Mouse (Mus musculus): Measurements from ENCODE around the gene Cideb. TPM values are rescaled to one million over a fixed set of nuclear protein-coding genes. Genes with fewer than 3 reads are reported as not detected.
A peak's percentile ranks its signal among the peaks of the same experiment; 100 is the strongest.

The Cideb gene
- polyA plus RNA-seq, 1 experiment from 2014 or later = not detected

DNA sequence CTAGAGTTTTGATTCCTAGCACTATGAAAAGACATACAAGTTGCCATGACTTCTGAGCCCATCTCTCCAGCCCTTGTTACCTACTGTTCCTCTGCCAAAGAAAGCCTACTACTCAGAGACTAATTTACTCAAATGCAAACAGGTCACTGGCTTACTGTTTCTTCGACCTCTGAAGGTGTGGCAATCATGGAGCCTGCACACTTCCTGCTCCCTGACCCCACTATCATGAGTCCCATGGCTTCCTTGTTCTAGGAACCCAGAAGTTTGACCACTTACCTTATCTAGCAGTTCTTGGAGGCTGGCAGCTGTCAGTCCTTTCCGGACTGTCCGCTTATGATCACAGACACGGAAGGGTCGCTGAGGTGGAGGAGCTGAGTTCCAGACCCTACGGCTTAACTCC is 692 bp downstream of the Cideb start:
- no peak for ATAC-seq (ENCODE audit: low FRiP score)
- no peak overlapping the region for H3K4me2 ChIP-seq (replicated peaks)
- WGBS = 87% methylated on average over 6 of the region's 6 CpGs
- peaks cover 45% of the 10 kb centered on the region for H3K36me3 ChIP-seq (replicated peaks; ENCODE audit: control insufficient read depth, insufficient read depth)
- no peak overlapping the region for H3K27ac ChIP-seq
- DNase-seq (ENCODE audit: low spot score) = no peak
- no peak overlapping the region for H3K9ac ChIP-seq
- no peak overlapping the region for H3K4me3 ChIP-seq (replicated peaks; ENCODE audit: low read length)
- H3K27me3 ChIP-seq (ENCODE audit: control insufficient read depth, insufficient read depth, low read length) = peaks cover 11% of the 10 kb centered on the region
- no peaks in the 10 kb centered on the region for H3K9me3 ChIP-seq (ENCODE audit: control insufficient read depth, low read length)
- peaks cover 10% of the 10 kb centered on the region for H3K4me1 ChIP-seq (replicated peaks; ENCODE audit: control insufficient read depth, insufficient read depth, low read length)

DNA sequence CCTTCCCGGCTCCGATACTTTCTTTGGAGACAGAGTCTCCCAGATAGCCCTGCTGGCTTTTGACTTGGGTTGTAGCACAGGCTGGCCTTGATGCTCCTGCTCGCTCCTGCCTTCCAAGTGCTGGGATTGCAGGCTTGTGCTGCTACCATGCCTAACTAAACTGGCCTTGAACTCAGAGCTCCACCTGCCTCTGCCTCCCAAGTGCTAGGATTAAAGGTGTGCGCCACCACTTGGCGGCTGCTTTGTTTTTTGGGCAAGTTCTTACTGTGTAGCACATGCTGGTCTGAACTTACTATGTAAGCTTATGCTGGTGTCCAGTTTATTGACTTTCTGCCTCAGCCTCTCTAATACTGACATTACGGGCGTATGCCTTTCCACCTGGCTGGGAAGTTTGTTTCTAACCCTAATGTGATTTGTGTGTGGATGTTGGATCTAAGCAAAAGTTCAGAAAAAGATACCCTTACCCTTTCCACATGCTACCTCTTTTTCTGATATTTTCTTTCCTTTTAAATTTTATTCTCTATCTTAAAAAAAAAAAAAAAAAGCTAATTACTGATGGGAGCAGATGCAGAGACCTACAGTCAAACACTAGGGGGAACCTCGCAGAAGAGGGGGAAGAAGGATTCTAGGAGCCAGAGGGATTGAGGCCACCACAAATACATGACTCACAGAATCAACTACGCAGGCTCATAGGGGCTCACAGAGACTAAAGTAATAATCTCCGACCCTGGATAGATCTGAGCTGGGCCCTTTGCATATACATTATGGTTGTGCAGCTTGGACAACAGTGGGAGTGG is 11.0 kb downstream of the Cideb start:
- H3K4me1 ChIP-seq (replicated peaks; ENCODE audit: control insufficient read depth, insufficient read depth, low read length) = peaks cover 16% of the 10 kb centered on the region
- H3K36me3 ChIP-seq (replicated peaks; ENCODE audit: control insufficient read depth, insufficient read depth) = peaks cover 40% of the 10 kb centered on the region
- ATAC-seq (ENCODE audit: low FRiP score) = no peak
- 94% methylated on average over 10 of the region's 10 CpGs for WGBS
- H3K4me2 ChIP-seq (replicated peaks) = peak overlapping the region; percentile 96
- H3K4me3 ChIP-seq (replicated peaks; ENCODE audit: low read length) = no peak overlapping the region
- H3K27me3 ChIP-seq (ENCODE audit: control insufficient read depth, insufficient read depth, low read length) = no peaks in the 10 kb centered on the region
- no peak for DNase-seq (ENCODE audit: low spot score)
- H3K9ac ChIP-seq = no peak overlapping the region
- H3K27ac ChIP-seq = no peak overlapping the region
- H3K9me3 ChIP-seq (ENCODE audit: control insufficient read depth, low read length) = no peaks in the 10 kb centered on the region

DNA sequence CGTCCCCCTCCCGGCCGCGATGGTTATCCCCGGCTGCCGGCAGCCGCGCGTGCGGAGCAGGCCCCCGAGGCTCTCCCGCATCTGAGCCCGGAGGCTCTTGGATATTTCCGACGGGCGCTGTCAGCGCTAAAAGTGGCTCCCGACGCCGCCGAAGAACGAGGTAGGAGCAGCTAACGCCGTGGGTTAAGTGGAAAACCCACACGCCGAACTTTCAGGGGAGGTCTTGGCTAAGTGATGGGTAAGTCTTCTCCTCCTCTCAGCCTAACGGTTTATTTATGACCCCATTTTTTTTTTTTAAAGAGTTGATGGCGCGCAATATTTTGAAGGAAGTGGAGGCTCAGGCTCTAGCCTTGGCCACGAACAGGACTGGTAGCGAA is 12.4 kb downstream of the Cideb start:
- ATAC-seq (ENCODE audit: low FRiP score) = no peak; the same call in 1 of the 2 replicates

DNA sequence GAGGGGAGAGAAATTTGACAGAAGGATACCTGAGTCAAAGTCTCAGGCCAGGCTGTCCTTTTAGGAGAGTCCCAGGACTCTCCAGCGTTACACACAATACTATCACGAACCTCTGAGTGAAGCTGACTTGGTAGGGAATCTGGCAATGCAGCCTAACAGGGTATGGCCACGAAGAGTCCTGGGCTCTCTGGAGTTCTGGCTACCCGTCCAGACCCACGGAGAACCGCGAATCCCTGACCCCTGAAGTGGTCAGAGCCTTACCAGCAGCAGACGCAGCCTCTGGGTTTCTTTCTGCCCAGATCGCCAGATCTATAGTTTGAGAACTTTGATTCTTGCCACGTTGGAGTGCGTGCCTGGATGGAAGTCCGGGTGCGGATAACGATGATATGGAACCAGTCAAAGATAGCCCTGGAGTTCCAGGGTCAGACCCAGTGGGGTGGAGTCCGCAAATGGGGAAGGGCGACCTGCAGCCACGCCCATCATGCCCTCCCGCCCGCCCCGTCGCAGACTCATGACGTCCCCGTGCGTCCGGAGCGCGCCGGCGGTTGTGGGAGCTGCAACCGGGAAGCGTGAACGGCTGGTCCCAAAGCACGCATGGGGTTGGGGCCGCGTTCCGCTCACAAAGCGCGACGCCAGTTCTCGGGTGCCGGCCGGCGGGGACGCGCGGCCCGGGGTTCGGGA is 12.9 kb downstream of the Cideb start, which contains the start of the genes Dhrs1 and Nop9:
Gene Dhrs1 (minus strand): TSS at position 511 of the 681 bp plus-strand sequence.
Gene Nop9 (plus strand): TSS at position 514 of the 681 bp plus-strand sequence.
- Histone ChIP-seq H3K4me2 (replicated peaks) (peak within 1 kb of the TSS; percentile 96), H3K4me3 (replicated peaks; ENCODE audit: low read length) (peak within 1 kb of the TSS; percentile 85), H3K36me3 (replicated peaks; ENCODE audit: control insufficient read depth, insufficient read depth) (peaks cover 32% of the 10 kb centered on the region), H3K27ac (no peak within 1 kb of the TSS), H3K4me1 (replicated peaks; ENCODE audit: control insufficient read depth, insufficient read depth, low read length) (peaks cover 16% of the 10 kb centered on the region), H3K27me3 (ENCODE audit: control insufficient read depth, insufficient read depth, low read length) (no peaks in the 10 kb centered on the region), H3K9ac (peak within 1 kb of the TSS; percentile 75), H3K9me3 (ENCODE audit: control insufficient read depth, low read length) (no peaks in the 10 kb centered on the region)
- WGBS = 2% methylated on average over 48 of the region's 48 CpGs
- DNase-seq (ENCODE audit: low spot score) (peak; percentile 79), ATAC-seq (ENCODE audit: low FRiP score) (peak; percentile 86)

More for the DNA sequence above, 12.4 kb downstream of the Cideb start:
- WGBS = under 1% methylated on average over 29 of the region's 31 CpGs
- peak overlapping the region; percentile 85 for H3K4me3 ChIP-seq (replicated peaks; ENCODE audit: low read length)
- H3K9me3 ChIP-seq (ENCODE audit: control insufficient read depth, low read length) = no peaks in the 10 kb centered on the region
- peak overlapping the region; percentile 96 for H3K4me2 ChIP-seq (replicated peaks)
- H3K27me3 ChIP-seq (ENCODE audit: control insufficient read depth, insufficient read depth, low read length) = no peaks in the 10 kb centered on the region
- H3K36me3 ChIP-seq (replicated peaks; ENCODE audit: control insufficient read depth, insufficient read depth) = peaks cover 32% of the 10 kb centered on the region
- no peak for DNase-seq (ENCODE audit: low spot score)
- peak overlapping the region; percentile 75 for H3K9ac ChIP-seq
- H3K27ac ChIP-seq = no peak overlapping the region
- peaks cover 16% of the 10 kb centered on the region for H3K4me1 ChIP-seq (replicated peaks; ENCODE audit: control insufficient read depth, insufficient read depth, low read length)

DNA sequence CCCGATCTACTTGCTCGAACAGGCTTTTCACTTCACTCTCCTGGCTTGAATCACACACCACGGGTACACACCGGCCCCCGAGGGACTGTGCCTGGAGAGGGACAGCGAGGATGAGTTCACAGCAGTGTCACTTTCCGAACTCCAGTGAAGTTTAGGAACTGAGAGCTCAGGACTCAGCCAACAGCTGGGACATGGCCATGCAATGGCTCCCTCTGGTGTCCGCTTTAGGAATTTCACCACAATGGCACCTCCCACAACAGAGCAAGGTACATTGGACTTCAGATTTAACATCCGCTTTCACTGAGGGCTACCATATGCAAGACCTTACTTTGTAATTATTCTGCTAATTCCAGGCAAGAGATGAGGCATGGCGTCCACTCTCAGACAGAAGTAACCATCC is 14.5 kb downstream of the Cideb start:
- H3K4me1 ChIP-seq (replicated peaks; ENCODE audit: control insufficient read depth, insufficient read depth, low read length) = peaks cover 16% of the 10 kb centered on the region
- peaks cover 31% of the 10 kb centered on the region for H3K36me3 ChIP-seq (replicated peaks; ENCODE audit: control insufficient read depth, insufficient read depth)
- no peak overlapping the region for H3K4me3 ChIP-seq (replicated peaks; ENCODE audit: low read length)
- no peak overlapping the region for H3K9ac ChIP-seq
- peak; percentile 94 for DNase-seq (ENCODE audit: low spot score)
- 0 out of 2 replicates have a peak overlapping the region, but pooled peaks have one; percentile 5 for H3K4me2 ChIP-seq (replicated peaks)
- H3K9me3 ChIP-seq (ENCODE audit: control insufficient read depth, low read length) = no peaks in the 10 kb centered on the region
- WGBS = 20% methylated on average over 10 of the region's 10 CpGs
- no peaks in the 10 kb centered on the region for H3K27me3 ChIP-seq (ENCODE audit: control insufficient read depth, insufficient read depth, low read length)
- peak; percentile 69; the same call in 1 of the 2 replicates for ATAC-seq (ENCODE audit: low FRiP score)
- H3K27ac ChIP-seq = no peak overlapping the region

DNA sequence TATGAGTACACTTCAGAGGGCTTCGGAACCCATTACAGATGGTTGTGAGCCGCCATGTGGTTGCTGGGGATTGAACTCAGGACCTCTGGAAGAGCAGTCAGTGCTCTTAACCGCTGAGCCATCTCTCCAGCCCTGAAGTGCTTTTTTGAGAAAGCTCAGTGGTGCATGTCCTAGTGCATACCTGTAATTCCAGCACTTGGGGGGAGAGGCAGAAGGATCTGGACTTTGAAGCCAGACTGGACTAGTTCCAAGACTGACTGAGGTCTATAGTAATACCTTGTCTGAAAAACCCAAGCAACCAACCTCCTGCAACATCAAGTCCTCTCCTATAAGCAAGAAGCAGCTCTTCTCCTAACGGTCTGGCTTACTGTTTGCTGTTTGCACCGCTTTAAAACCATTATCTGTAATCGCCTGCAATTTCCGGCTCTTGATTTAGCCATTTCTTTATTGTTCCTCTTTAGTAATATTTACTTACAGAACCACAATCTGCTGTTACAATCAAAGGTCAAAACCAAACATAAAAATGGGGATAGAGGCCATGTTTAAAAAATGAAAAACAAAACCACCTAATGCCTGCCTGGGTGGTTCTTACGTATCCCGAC is 21.1 kb downstream of the Cideb start:
- Histone ChIP-seq H3K9me3 (ENCODE audit: control insufficient read depth, low read length) (no peaks in the 10 kb centered on the region), H3K4me3 (replicated peaks; ENCODE audit: low read length) (no peak overlapping the region), H3K36me3 (replicated peaks; ENCODE audit: control insufficient read depth, insufficient read depth) (peaks cover 29% of the 10 kb centered on the region), H3K9ac (no peak overlapping the region), H3K27ac (no peak overlapping the region), H3K4me1 (replicated peaks; ENCODE audit: control insufficient read depth, insufficient read depth, low read length) (no peaks in the 10 kb centered on the region), H3K27me3 (ENCODE audit: control insufficient read depth, insufficient read depth, low read length) (no peaks in the 10 kb centered on the region), H3K4me2 (replicated peaks) (no peak overlapping the region)
- WGBS = 89% methylated on average over 9 of the region's 9 CpGs
- ATAC-seq (ENCODE audit: low FRiP score) = no peak
- no peak for DNase-seq (ENCODE audit: low spot score)

DNA sequence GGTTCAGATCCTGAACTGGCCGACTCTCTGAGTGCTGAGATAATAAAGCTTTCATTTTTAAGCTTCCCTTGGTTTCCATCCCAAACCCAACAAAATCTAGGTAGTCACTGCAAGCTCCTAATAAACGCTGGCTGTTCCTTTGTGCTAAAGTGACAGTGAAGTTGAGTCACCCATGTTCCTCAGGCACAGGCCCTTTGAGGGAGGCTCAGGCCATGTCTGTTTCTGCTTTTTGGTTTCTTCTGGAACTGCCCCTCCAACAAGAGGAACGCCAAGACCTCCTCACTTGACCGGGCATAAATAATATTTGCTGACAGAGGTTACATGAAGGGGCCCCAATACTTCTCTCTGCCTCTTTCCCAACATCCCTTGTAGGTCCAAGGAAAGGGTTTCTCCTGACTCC is 22.5 kb downstream of the Cideb start:
- no peak for DNase-seq (ENCODE audit: low spot score)
- H3K36me3 ChIP-seq (replicated peaks; ENCODE audit: control insufficient read depth, insufficient read depth) = peaks cover 22% of the 10 kb centered on the region

DNA sequence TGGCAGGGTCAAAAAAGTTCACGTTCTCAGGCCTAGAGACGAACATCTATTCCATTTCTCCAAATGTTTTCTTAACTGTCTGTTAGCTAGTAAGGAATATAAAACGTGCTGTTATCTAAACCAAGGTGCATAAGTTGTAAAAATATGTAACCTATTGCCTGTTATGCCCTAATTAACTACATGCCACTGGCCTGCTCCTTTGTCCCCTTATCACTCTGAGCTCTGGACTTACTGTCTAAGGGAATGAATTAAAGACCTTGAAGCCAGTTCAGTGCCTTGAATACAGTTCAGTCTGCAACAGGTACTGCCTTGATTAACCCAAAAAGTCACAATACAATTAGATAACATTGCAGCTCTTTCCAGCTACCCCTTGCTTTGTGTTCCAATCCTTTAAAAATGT is 22.9 kb downstream of the Cideb start:
- Histone ChIP-seq H3K4me1 (replicated peaks; ENCODE audit: control insufficient read depth, insufficient read depth, low read length) (no peaks in the 10 kb centered on the region), H3K27me3 (ENCODE audit: control insufficient read depth, insufficient read depth, low read length) (no peaks in the 10 kb centered on the region), H3K36me3 (replicated peaks; ENCODE audit: control insufficient read depth, insufficient read depth) (peaks cover 17% of the 10 kb centered on the region), H3K4me2 (replicated peaks) (no peak overlapping the region), H3K9ac (no peak overlapping the region), H3K4me3 (replicated peaks; ENCODE audit: low read length) (no peak overlapping the region), H3K27ac (no peak overlapping the region), H3K9me3 (ENCODE audit: control insufficient read depth, low read length) (no peaks in the 10 kb centered on the region)
- DNase-seq (ENCODE audit: low spot score) (no peak), ATAC-seq (ENCODE audit: low FRiP score) (no peak)
- 69% methylated on average over 3 of the region's 3 CpGs for WGBS

More for the DNA sequence above, 22.5 kb downstream of the Cideb start:
- H3K4me1 ChIP-seq (replicated peaks; ENCODE audit: control insufficient read depth, insufficient read depth, low read length) = no peaks in the 10 kb centered on the region
- WGBS = 79% methylated on average over 4 of the region's 4 CpGs
- no peak overlapping the region for H3K4me2 ChIP-seq (replicated peaks)
- no peaks in the 10 kb centered on the region for H3K27me3 ChIP-seq (ENCODE audit: control insufficient read depth, insufficient read depth, low read length)
- no peak overlapping the region for H3K4me3 ChIP-seq (replicated peaks; ENCODE audit: low read length)
- no peak overlapping the region for H3K9ac ChIP-seq
- ATAC-seq (ENCODE audit: low FRiP score) = no peak
- H3K9me3 ChIP-seq (ENCODE audit: control insufficient read depth, low read length) = no peaks in the 10 kb centered on the region
- H3K27ac ChIP-seq = no peak overlapping the region

DNA sequence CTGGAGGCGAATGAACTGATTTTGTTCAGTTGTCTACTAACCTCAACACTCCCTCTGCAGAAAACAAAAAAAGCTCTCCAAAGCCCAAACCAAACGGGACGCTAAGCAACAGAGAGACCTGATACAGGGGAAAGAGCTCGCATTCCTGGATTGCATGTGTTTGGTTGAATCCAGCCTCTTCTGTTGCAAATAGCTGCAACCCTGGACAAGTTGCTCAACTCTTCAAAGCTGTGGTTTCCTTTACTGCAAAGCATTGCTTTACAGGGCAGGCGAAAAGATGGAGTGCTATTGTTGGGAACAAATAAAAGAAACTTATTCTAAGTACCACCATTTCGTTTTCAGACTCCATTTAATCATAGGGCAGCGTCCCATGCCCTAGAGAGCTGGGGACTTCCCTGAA is 23.4 kb downstream of the Cideb start:
- ATAC-seq (ENCODE audit: low FRiP score) (no peak), DNase-seq (ENCODE audit: low spot score) (no peak)
- H3K4me1 ChIP-seq (replicated peaks; ENCODE audit: control insufficient read depth, insufficient read depth, low read length) = no peaks in the 10 kb centered on the region
- no peak overlapping the region for H3K27ac ChIP-seq
- H3K9ac ChIP-seq = no peak overlapping the region
- H3K27me3 ChIP-seq (ENCODE audit: control insufficient read depth, insufficient read depth, low read length) = no peaks in the 10 kb centered on the region
- 81% methylated on average over 7 of the region's 7 CpGs for WGBS
- H3K9me3 ChIP-seq (ENCODE audit: control insufficient read depth, low read length) = no peaks in the 10 kb centered on the region
- H3K4me3 ChIP-seq (replicated peaks; ENCODE audit: low read length) = no peak overlapping the region
- H3K4me2 ChIP-seq (replicated peaks) = no peak overlapping the region
- peaks cover 13% of the 10 kb centered on the region for H3K36me3 ChIP-seq (replicated peaks; ENCODE audit: control insufficient read depth, insufficient read depth)
